ENCODE assay signal across 13 mouse cellular contexts in the genomic region with DNA sequence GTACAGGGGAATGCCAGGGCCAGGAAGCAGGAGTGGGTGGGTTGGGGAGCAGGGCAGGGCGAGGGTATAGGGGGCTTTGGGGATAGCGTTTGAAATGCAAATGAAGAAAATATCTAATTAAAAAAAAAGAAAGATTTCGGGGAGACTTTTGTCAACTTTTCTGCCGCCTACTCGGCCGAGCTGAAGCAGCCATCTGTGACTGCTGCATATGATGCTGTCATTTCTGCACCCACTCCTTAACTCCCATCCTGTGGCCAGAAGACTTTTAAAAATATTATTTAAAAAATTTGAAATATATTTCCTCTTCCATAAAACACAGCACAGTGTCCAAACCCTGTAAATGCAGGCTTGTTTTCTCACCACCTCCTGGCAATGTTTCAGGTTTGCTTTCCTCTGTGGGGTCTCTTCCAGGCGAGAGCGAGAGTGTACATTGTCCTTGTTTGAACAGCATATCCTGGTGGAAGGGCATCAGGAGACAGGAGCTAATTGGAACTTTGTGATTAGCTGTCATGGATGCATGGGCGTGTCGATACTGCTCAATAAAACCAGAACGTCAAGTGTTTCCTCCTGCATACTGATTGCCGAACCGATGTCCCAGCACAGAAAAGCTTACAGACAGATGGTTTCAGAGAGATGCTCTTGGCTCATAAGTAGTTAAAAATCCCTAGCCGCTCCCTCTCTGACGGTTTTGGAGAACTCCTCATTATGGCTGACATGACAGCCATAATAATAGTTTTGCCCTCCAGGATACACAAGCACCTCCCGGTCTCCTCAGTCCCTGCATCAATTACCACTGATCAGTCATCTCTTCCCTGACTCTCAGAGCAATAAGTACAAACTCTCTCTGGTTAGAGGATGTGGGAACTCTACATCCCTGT. TPM values are rescaled to one million over a fixed set of nuclear protein-coding genes. Genes with fewer than 3 reads are reported as not detected.
A peak's percentile ranks its signal among the peaks of the same experiment; 100 is the strongest.
DNase-seq lines count a peak whose midpoint lies in the region; ATAC-seq and TF ChIP-seq lines count a peak whose summit lies in the region.
"Had no signal": no experiment of that assay in that cellular context is flagged by ENCODE, and none has a peak within 500 bp of the region (broad histone marks: within the 10 kb centered on the region; RNA-seq: fewer than 3 reads in every experiment).

No protein-coding gene starts in this region.

- no peak overlapping the region for H3K27ac ChIP-seq in forebrain, embryonic 12.5 days
- H3K27ac ChIP-seq in forebrain, embryonic 10.5 days, result no peak overlapping the region
- H3K27ac ChIP-seq in midbrain, embryonic 12.5 days (replicated peaks), result peak overlapping the region; percentile 47
- no peak overlapping the region for H3K27ac ChIP-seq in midbrain, postnatal 0 days (ENCODE audit: low read depth, low read length)
- H3K27ac ChIP-seq: liver, embryonic 14.5 days had no signal

- H3K9ac ChIP-seq in forebrain, embryonic 12.5 days, result no peak overlapping the region
- H3K9ac ChIP-seq in midbrain, embryonic 12.5 days (replicated peaks), result no peak overlapping the region
- H3K9ac ChIP-seq in midbrain, postnatal 0 days (replicated peaks; ENCODE audit: low read length, poor library complexity, severe bottlenecking), result no peak overlapping the region
- H3K9ac ChIP-seq: liver, embryonic 14.5 days had no signal

- H3K4me3 ChIP-seq in forebrain, embryonic 12.5 days (replicated peaks), result no peak overlapping the region
- no peak overlapping the region for H3K4me3 ChIP-seq in forebrain, embryonic 10.5 days
- no peak overlapping the region for H3K4me3 ChIP-seq in midbrain, embryonic 12.5 days
- H3K4me3 ChIP-seq in midbrain, postnatal 0 days (ENCODE audit: low read depth, low read length), result no peak overlapping the region

- no peak for TF ChIP-seq CTCF in midbrain, postnatal 0 days (IDR thresholded peaks at IDR 0.05)

- H3K27me3 ChIP-seq in forebrain, embryonic 12.5 days, result no peaks in the 10 kb centered on the region
- no peaks in the 10 kb centered on the region for H3K27me3 ChIP-seq in forebrain, embryonic 10.5 days (ENCODE audit: poor library complexity, severe bottlenecking)
- H3K27me3 ChIP-seq in midbrain, embryonic 12.5 days, result no peaks in the 10 kb centered on the region
- no peaks in the 10 kb centered on the region for H3K27me3 ChIP-seq in midbrain, postnatal 0 days (ENCODE audit: insufficient read depth, low read length)

- ATAC-seq in forebrain, embryonic 12.5 days (ENCODE audit: low FRiP score), result peak; percentile 75
- ATAC-seq in midbrain, embryonic 12.5 days (ENCODE audit: low FRiP score, low read depth), result peak; percentile 27; the same call in 1 of the 2 replicates
- ATAC-seq in midbrain, postnatal 0 days (ENCODE audit: low FRiP score), result no peak

- no peaks in the 10 kb centered on the region for H3K9me3 ChIP-seq in forebrain, embryonic 12.5 days
- H3K9me3 ChIP-seq in forebrain, embryonic 10.5 days, result no peaks in the 10 kb centered on the region
- no peaks in the 10 kb centered on the region for H3K9me3 ChIP-seq in midbrain, embryonic 12.5 days
- no peaks in the 10 kb centered on the region for H3K9me3 ChIP-seq in midbrain, postnatal 0 days (ENCODE audit: low read length)

- H3K4me2 ChIP-seq in forebrain, embryonic 12.5 days, result no peak overlapping the region
- H3K4me2 ChIP-seq in midbrain, embryonic 12.5 days (replicated peaks), result no peak overlapping the region
- no peak overlapping the region for H3K4me2 ChIP-seq in midbrain, postnatal 0 days (ENCODE audit: low read depth, low read length, poor library complexity, severe bottlenecking)

- no peak for DNase-seq in forebrain, embryonic 10.5 days (ENCODE audit: extremely low spot score, low spot score)
- DNase-seq in midbrain, postnatal 0 days (ENCODE audit: low spot score), result no peak
- peak; percentile 42 to 60 for DNase-seq in layer of hippocampus, postnatal 14 days (ENCODE audit: low spot score in 2 of 2)
- DNase-seq in right cerebral cortex, postnatal 25 days, result peak; percentile 52
- DNase-seq in cerebellum, postnatal 25 days, result no peak
- no peak for DNase-seq in heart, adult 11 months
- DNase-seq: cerebellum, adult 9-10 months; kidney, adult 8-10 months; lung, postnatal 36 days; thymus, postnatal 14 days had no signal

- 58% methylated on average over 16 of the region's 16 CpGs for WGBS in forebrain, embryonic 12.5 days
- WGBS in forebrain, embryonic 10.5 days, result 83% methylated on average over 16 of the region's 16 CpGs
- 69% methylated on average over 16 of the region's 16 CpGs for WGBS in midbrain, embryonic 12.5 days
- WGBS in midbrain, postnatal 0 days, result 55% methylated on average over 16 of the region's 16 CpGs

- no peaks in the 10 kb centered on the region for H3K36me3 ChIP-seq in forebrain, embryonic 12.5 days (replicated peaks)
- H3K36me3 ChIP-seq in forebrain, embryonic 10.5 days (replicated peaks), result no peaks in the 10 kb centered on the region
- H3K36me3 ChIP-seq in midbrain, embryonic 12.5 days, result no peaks in the 10 kb centered on the region
- no peaks in the 10 kb centered on the region for H3K36me3 ChIP-seq in midbrain, postnatal 0 days (ENCODE audit: insufficient read depth, low read length)

- peaks cover 23% of the 10 kb centered on the region for H3K4me1 ChIP-seq in forebrain, embryonic 12.5 days
- peaks cover 27% of the 10 kb centered on the region for H3K4me1 ChIP-seq in forebrain, embryonic 10.5 days
- peaks cover 23% of the 10 kb centered on the region for H3K4me1 ChIP-seq in midbrain, embryonic 12.5 days
- H3K4me1 ChIP-seq in midbrain, postnatal 0 days (ENCODE audit: insufficient read depth, low read length), result 0 out of 2 replicates have a peak, but pooled peaks cover 5% of the 10 kb centered on the region

RNA-seq across cellular contexts. Expression of gene Atrnl1, which starts 38.2 kb away (rescaled TPM):
- polyA plus RNA-seq in forebrain, embryonic 12.5 days (2016; fragmentation: Nextera tagmentation; extraction: Ambion mirVana), result 7.6 and 7.8 TPM in 2 replicates
- polyA plus RNA-seq in forebrain, embryonic 10.5 days (2016; fragmentation: Nextera tagmentation; extraction: Ambion mirVana), result 3.5 and 4.0 TPM in 2 replicates
- 10.9 and 11.2 TPM in 2 replicates for polyA plus RNA-seq in midbrain, embryonic 12.5 days (2016; fragmentation: Nextera tagmentation; extraction: Ambion mirVana)
- total RNA-seq in midbrain, postnatal 0 days (2014; rRNA removed), result 60.5 and 80.5 TPM in 2 replicates
- polyA plus RNA-seq in midbrain, postnatal 0 days (2015; fragmentation: Nextera tagmentation; extraction: Ambion mirVana), result 4.9 and 5.4 TPM in 2 replicates
- total RNA-seq in layer of hippocampus, postnatal 14 days (2021), result 10 to 100 TPM; 63.4 to 68.6 TPM

Comparison
In these comparisons a context has a peak if more than half of its experiments do, and no peak if none do; other contexts are left out.
1. DNase-seq: peak in layer of hippocampus, postnatal 14 days (2 of 2) and right cerebral cortex, postnatal 25 days (single experiment); none in forebrain, embryonic 10.5 days (single experiment), midbrain, postnatal 0 days (single experiment), cerebellum, postnatal 25 days (0 of 2) and heart, adult 11 months (single experiment).